23 mouse cellular contexts compared by ENCODE assay signal in genomic region chr3:107763552-107763951, GRCm38 (mm10). TPM values are rescaled to one million over a fixed set of nuclear protein-coding genes. Genes with fewer than 3 reads are reported as not detected.
A peak's percentile ranks its signal among the peaks of the same experiment; 100 is the strongest.
DNase-seq lines count a peak whose midpoint lies in the region.
"Had no signal": no experiment of that assay in that cellular context is flagged by ENCODE, and none has a peak within 500 bp of the region (broad histone marks: within the 10 kb centered on the region; RNA-seq: fewer than 3 reads in every experiment).

No protein-coding gene starts in this region.

- no peak overlapping the region for H3K27ac ChIP-seq in forebrain, embryonic 10.5 days
- H3K27ac ChIP-seq: embryonic facial prominence, embryonic 10.5 days; embryonic facial prominence, embryonic 12.5 days; forebrain, embryonic 13.5 days; forebrain, embryonic 15.5 days had no signal

- no peak overlapping the region for H3K4me3 ChIP-seq in forebrain, embryonic 10.5 days
- H3K4me3 ChIP-seq: embryonic facial prominence, embryonic 10.5 days; embryonic facial prominence, embryonic 12.5 days; erythroblast, embryonic 14.5 days; forebrain, embryonic 13.5 days; forebrain, embryonic 15.5 days had no signal

- H3K36me3 ChIP-seq in forebrain, embryonic 10.5 days (replicated peaks): no peaks in the 10 kb centered on the region
- H3K36me3 ChIP-seq: embryonic facial prominence, embryonic 10.5 days; embryonic facial prominence, embryonic 12.5 days; forebrain, embryonic 15.5 days; G1E had no signal

- no peaks in the 10 kb centered on the region for H3K9me3 ChIP-seq in forebrain, embryonic 10.5 days
- H3K9me3 ChIP-seq: embryonic facial prominence, embryonic 10.5 days; embryonic facial prominence, embryonic 12.5 days; forebrain, embryonic 13.5 days; forebrain, embryonic 15.5 days; G1E had no signal

- H3K4me1 ChIP-seq in forebrain, embryonic 10.5 days: peaks cover 30% of the 10 kb centered on the region

- 89% methylated on average over 4 of the region's 4 CpGs for WGBS in forebrain, embryonic 10.5 days

- DNase-seq in heart, adult 11 months: peak; percentile 93
- no peak for DNase-seq in heart, adult 18-20 months
- peak; percentile 51 for DNase-seq in Muller cell, postnatal 12 days (ENCODE audit: inconsistent ontology term)
- DNase-seq in embryo, embryonic 9.5 days (ENCODE audit: extremely low spot score): no peak
- no peak for DNase-seq in forebrain, embryonic 10.5 days (ENCODE audit: extremely low spot score, low spot score)
- DNase-seq: adrenal gland, adult 2 months; adrenal gland, postnatal 10 days; adrenal gland, postnatal 25 days; B cell, adult 2 months; cerebellum, adult 11 months; cerebellum, adult 18-20 months; cerebellum, adult 8-10 months; cerebellum, adult 9-11 months; cerebellum, postnatal 14 days; cerebellum, postnatal 36 days; embryo, embryonic 11 days; forebrain, postnatal 0 days had no signal

- peaks cover 29% of the 10 kb centered on the region for H3K27me3 ChIP-seq in forebrain, embryonic 10.5 days (ENCODE audit: poor library complexity, severe bottlenecking)
- H3K27me3 ChIP-seq: embryonic facial prominence, embryonic 12.5 days; forebrain, embryonic 15.5 days had no signal

RNA-seq across cellular contexts. Expression of gene Csf1, which starts 3.3 kb away (rescaled TPM):
- total RNA-seq in heart, adult 18-20 months (2021): 10 to 100 TPM; 25.5 to 25.8 TPM
- 4.6 and 4.8 TPM in 2 replicates for polyA plus RNA-seq in forebrain, embryonic 10.5 days (2016; fragmentation: Nextera tagmentation; extraction: Ambion mirVana)

Comparison
In these comparisons a context has a peak if more than half of its experiments do, and no peak if none do; other contexts are left out.
1. DNase-seq: peak in heart, adult 11 months (single experiment) and Muller cell, postnatal 12 days (single experiment); none in heart, adult 18-20 months (0 of 2), embryo, embryonic 9.5 days (single experiment) and forebrain, embryonic 10.5 days (single experiment).